Mouse (Mus musculus) left cerebral cortex, adult 2 months (tissue): ENCODE measurements around the gene Efemp1. TPM values are rescaled to one million over a fixed set of nuclear protein-coding genes. Genes with fewer than 3 reads are reported as not detected.

Source experiments
- DNase-seq, 2 experiments: peaks; one replicate each; pipeline ENCODE4 v3.0.0; 2021 to 2022; ENCODE audit warnings: low spot score in 2 of 2, mixed read lengths in 1 of 2; ENCODE audit errors: extremely low spot score in 1 of 2
- H3K27ac ChIP-seq: fragments of 200-600 bp; 2 replicates; pipeline ENCODE4 v1.8.1; 2022
- H3K4me3 ChIP-seq: fragments of 200-600 bp; 2 replicates; pipeline ENCODE4 v1.8.1; 2022
- CTCF ChIP-seq: fragments of 200-600 bp; IDR thresholded peaks from 2 replicates; pipeline ENCODE4 v1.8.1; 2022; ENCODE audit warnings: antibody characterized with exemption, mild to moderate bottlenecking, moderate library complexity
- intact Hi-C: fragments of 180-260 bp; cut with DNase I; formaldehyde crosslinking; loops from one replicate; pipeline ENCODE4 v1.15.1; 2025
- total RNA-seq, 2 experiments: library from RNA; stranded (reverse); gene quantifications; 2 replicates each; pipeline ENCODE4 v1.2.3; 2021

Efemp1 gene
- total RNA-seq, 2 experiments from 2014 or later, result 10.5 TPM

GRCm38 (mm10) chr11:28869129-28869528 is 16.1 kb downstream of the Efemp1 start:
- no peak for DNase-seq
- intact Hi-C loops, result no loop called here
- TF ChIP-seq CTCF, result no peak
- Histone ChIP-seq H3K4me3 (no peak overlapping the region), H3K27ac (no peak overlapping the region)

- H3K4me3 ChIP-seq, result no peak overlapping the region
- TF ChIP-seq CTCF, result no peak
- no peak for DNase-seq
- H3K27ac ChIP-seq, result no peak overlapping the region
- intact Hi-C loops, result no loop called here
Measured at GRCm38 (mm10) chr11:28881381-28881976, 28.5 kb downstream of the Efemp1 start.

- no peak for DNase-seq
- no peak for TF ChIP-seq CTCF
- Histone ChIP-seq H3K27ac (no peak overlapping the region), H3K4me3 (no peak overlapping the region)
- intact Hi-C loops, result no loop called here
Measured at GRCm38 (mm10) chr11:28883106-28883505, 30.1 kb downstream of the Efemp1 start.

GRCm38 (mm10) chr11:28889538-28889937 is 36.5 kb downstream of the Efemp1 start:
- no peak for TF ChIP-seq CTCF
- no peak for DNase-seq
- intact Hi-C loops, result no loop called here
- Histone ChIP-seq H3K4me3 (no peak overlapping the region), H3K27ac (no peak overlapping the region)

GRCm38 (mm10) chr11:28891515-28891914 is 38.5 kb downstream of the Efemp1 start:
- no peak for TF ChIP-seq CTCF
- intact Hi-C loops, result no loop called here
- H3K27ac ChIP-seq, result no peak overlapping the region
- DNase-seq, result no peak
- H3K4me3 ChIP-seq, result no peak overlapping the region

DNA sequence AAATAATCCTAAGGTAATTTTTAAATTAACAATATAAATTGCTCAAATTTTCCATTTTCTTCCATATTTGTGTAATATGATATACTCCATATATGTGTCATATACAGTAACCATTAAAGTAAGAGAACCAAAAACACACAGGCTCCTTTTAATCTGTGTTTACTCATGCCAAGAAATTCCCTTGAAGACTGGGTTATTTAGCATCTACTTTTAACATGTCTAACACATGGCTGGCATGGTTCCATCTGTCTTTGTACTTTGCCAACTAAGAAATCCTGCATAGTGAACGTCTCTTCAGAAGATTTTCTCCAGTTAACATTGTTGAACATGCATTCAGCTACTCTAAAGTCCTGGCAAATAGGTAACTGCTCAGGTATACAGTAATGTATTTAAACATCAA is 46.4 kb downstream of the Efemp1 start:
- no peak overlapping the region for H3K27ac ChIP-seq
- TF ChIP-seq CTCF, result no peak
- H3K4me3 ChIP-seq, result no peak overlapping the region
- intact Hi-C loops, result no loop called here
- DNase-seq, result no peak

- no peak overlapping the region for H3K27ac ChIP-seq
- intact Hi-C loops, result no loop called here
- TF ChIP-seq CTCF, result no peak
- no peak overlapping the region for H3K4me3 ChIP-seq
- no peak for DNase-seq
Measured at GRCm38 (mm10) chr11:28904596-28904995, 51.6 kb downstream of the Efemp1 start.

GRCm38 (mm10) chr11:28906288-28906687 is 53.3 kb downstream of the Efemp1 start:
- no peak for DNase-seq
- Histone ChIP-seq H3K27ac (no peak overlapping the region), H3K4me3 (no peak overlapping the region)
- no peak for TF ChIP-seq CTCF
- intact Hi-C loops, result no loop called here

GRCm38 (mm10) chr11:28908908-28909545 is 56.0 kb downstream of the Efemp1 start:
- TF ChIP-seq CTCF, result no peak
- H3K27ac ChIP-seq, result no peak overlapping the region
- intact Hi-C loops, result no loop called here
- DNase-seq, result no peak
- no peak overlapping the region for H3K4me3 ChIP-seq

GRCm38 (mm10) chr11:28912469-28913138 is 59.6 kb downstream of the Efemp1 start:
- intact Hi-C loops, result no loop called here

DNA sequence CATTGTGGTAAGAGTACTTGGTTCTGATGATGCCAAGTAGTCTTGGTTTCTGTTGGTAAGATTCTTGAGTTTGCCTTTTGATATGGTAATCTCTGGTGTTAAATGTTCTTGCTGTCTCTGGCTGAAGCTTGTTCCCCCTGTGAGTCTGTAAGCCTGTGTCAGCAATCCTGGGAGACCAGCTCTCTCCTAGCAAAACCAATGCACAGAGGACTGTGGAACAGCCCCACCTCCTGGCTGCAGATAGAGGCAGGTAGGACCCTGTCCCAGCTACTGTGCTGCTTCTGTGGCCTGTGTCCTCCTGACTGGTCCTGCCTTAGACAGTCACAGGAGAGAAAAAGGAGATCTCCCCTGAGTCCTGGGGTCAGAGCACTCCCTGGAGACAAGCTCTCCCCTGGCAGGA is 81.4 kb downstream of the Efemp1 start:
- Histone ChIP-seq H3K4me3 (no peak overlapping the region), H3K27ac (no peak overlapping the region)
- intact Hi-C loops, result no loop called here
- no peak; the same call in 1 of the 2 replicates for TF ChIP-seq CTCF
- DNase-seq, result no peak

More at GRCm38 (mm10) chr11:28912469-28913138, 59.6 kb downstream of the Efemp1 start:
- no peak overlapping the region for H3K4me3 ChIP-seq
- DNase-seq, result no peak
- no peak overlapping the region for H3K27ac ChIP-seq
- no peak for TF ChIP-seq CTCF

- no peak for TF ChIP-seq CTCF
- Histone ChIP-seq H3K27ac (no peak overlapping the region), H3K4me3 (no peak overlapping the region)
- DNase-seq, result no peak
- intact Hi-C loops, result no loop called here
Measured at GRCm38 (mm10) chr11:28939651-28940050, 86.6 kb downstream of the Efemp1 start.
